Mouse (Mus musculus) Patski (cell line): Measurements from ENCODE around the gene Vmn1r90. TPM values are rescaled to one million over a fixed set of nuclear protein-coding genes. Genes with fewer than 3 reads are reported as not detected.
"Not testable (repeated sequence)": the region's sequence is repeated elsewhere in the genome, so short reads cannot be mapped to it uniquely, and the experiment has no call there.

Experiments used
- ATAC-seq: fragments of 100-300 bp; one replicate; pipeline ENCODE4 v1.8.0; 2021
- CTCF ChIA-PET: fragments of 350-600 bp; sonication (Branson Sonifier 250); formaldehyde crosslinking; loops from one replicate; lab custom pipeline; 2022; ENCODE audit warnings: inconsistent platforms; lab: Charles Lee
- POLR2A ChIA-PET: fragments of 350-600 bp; sonication (Branson Sonifier 250); formaldehyde crosslinking; loops from one replicate; lab custom pipeline; 2022; ENCODE audit warnings: antibody characterized with exemption, inconsistent platforms; lab: Charles Lee
- DNase-seq: peaks from one replicate; pipeline ENCODE4 v3.0.0-alpha.2; 2011; ENCODE audit warnings: low read depth, low spot score
- H3K27me3 ChIP-seq: fragments of 371-371 bp; one replicate; pipeline ENCODE4 v1.5.1; 2021
- CTCF ChIP-seq: fragments of 100-300 bp; IDR thresholded peaks from one replicate; pipeline ENCODE4 v1.5.1; 2021
- in situ Hi-C: fragments of 300-500 bp; cut with MboI; formaldehyde crosslinking; loops from 3 replicates; pipeline ENCODE4 v1.11.1; 2018; ENCODE audit warnings: low pct_unique_long_range_greater_than_20kb, mixed read lengths
- polyA plus RNA-seq: library from polyadenylated mRNA; unstranded; gene quantifications from one replicate; pipeline ENCODE4 v1.2.3, GENCODE M21; 2021

The Vmn1r90 gene
- polyA plus RNA-seq, result not detected

GRCm38 (mm10) chr7:14563406-14563805 lies at the start of gene Vmn1r90:
Gene Vmn1r90 (minus strand): TSS chr7:14563506.
- in situ Hi-C loops, result no loop called here
- no peak for DNase-seq
- no peaks in the 10 kb centered on the region for H3K27me3 ChIP-seq
- ChIA-PET POLR2A (no interaction called here), CTCF (no interaction called here)
- ATAC-seq, result no peak
- TF ChIP-seq CTCF, result no peak

- DNase-seq, ATAC-seq, H3K27me3 ChIP-seq, CTCF ChIA-PET, POLR2A ChIA-PET, in situ Hi-C loops: not testable (repeated sequence)
- TF ChIP-seq CTCF, result peak; percentile 35
Measured at GRCm38 (mm10) chr7:14593009-14593408, 29.7 kb upstream of the Vmn1r90 start.

- H3K27me3 ChIP-seq, result no peaks in the 10 kb centered on the region
- ATAC-seq, result no peak
- DNase-seq, result no peak
- ChIA-PET POLR2A (no interaction called here), CTCF (no interaction called here)
- in situ Hi-C loops, result no loop called here
- TF ChIP-seq CTCF, result no peak
Measured at GRCm38 (mm10) chr7:14552284-14552683, 11.0 kb downstream of the Vmn1r90 start.

- POLR2A ChIA-PET, result no interaction called here
- ATAC-seq, result no peak
- H3K27me3 ChIP-seq, result no peaks in the 10 kb centered on the region
- TF ChIP-seq CTCF, result no peak
- CTCF ChIA-PET, result no interaction called here
- no peak for DNase-seq
- in situ Hi-C loops, result no loop called here
Measured at GRCm38 (mm10) chr7:14525280-14525679, 38.0 kb downstream of the Vmn1r90 start.

GRCm38 (mm10) chr7:14522636-14523035 lies 40.7 kb downstream of the Vmn1r90 start:
- POLR2A ChIA-PET, result no interaction called here
- CTCF ChIA-PET, result no interaction called here
- no peaks in the 10 kb centered on the region for H3K27me3 ChIP-seq
- DNase-seq (no peak), ATAC-seq (no peak)
- no peak for TF ChIP-seq CTCF
- in situ Hi-C loops, result no loop called here

GRCm38 (mm10) chr7:14518301-14518700 lies 45.0 kb downstream of the Vmn1r90 start:
- DNase-seq (no peak), ATAC-seq (no peak)
- in situ Hi-C loops, result no loop called here
- CTCF ChIA-PET, result no interaction called here
- H3K27me3 ChIP-seq, result no peaks in the 10 kb centered on the region
- no peak for TF ChIP-seq CTCF
- POLR2A ChIA-PET, result no interaction called here

Other genes with a start within 250 kb of the Vmn1r90 start
- gene Obox8, start 229.9 kb downstream of the Vmn1r90 start, polyA plus RNA-seq, result 0.05 TPM
- gene Sult2a8, start 116.7 kb downstream of the Vmn1r90 start, polyA plus RNA-seq, result not detected
- not detected for gene Sult2a7, start 69.3 kb downstream of the Vmn1r90 start, polyA plus RNA-seq
- not detected for gene Obox7, start 96.0 kb upstream of the Vmn1r90 start, polyA plus RNA-seq